Mouse (Mus musculus) neural tube, embryonic 14.5 days (tissue): ENCODE measurements around the gene Rars. TPM values are rescaled to one million over a fixed set of nuclear protein-coding genes. Genes with fewer than 3 reads are reported as not detected.
"Not testable (repeated sequence)": the region's sequence is repeated elsewhere in the genome, so short reads cannot be mapped to it uniquely, and the experiment has no call there.

Source experiments
- ATAC-seq: fragments of 200-750 bp; cut with Nextera tagmentation; 2 replicates; pipeline ENCODE4 v1.8.0; 2017; ENCODE audit warnings: low read depth, mild to moderate bottlenecking, moderate TSS enrichment, moderate library complexity
- H3K27ac ChIP-seq: fragments of 300-500 bp; sonication (generic); 2 replicates; pipeline ENCODE4 v1.5.1; 2014; ENCODE audit warnings: low read depth, mild to moderate bottlenecking, control low read depth, low read length, moderate library complexity, mixed read lengths
- H3K27me3 ChIP-seq: fragments of 300-500 bp; sonication (generic); 2 replicates; pipeline ENCODE4 v1.6.1; 2014; ENCODE audit warnings: low read length; ENCODE audit not compliant: control insufficient read depth, insufficient read depth
- H3K36me3 ChIP-seq: fragments of 300-500 bp; sonication (generic); 2 replicates; pipeline ENCODE4 v1.6.1; 2014; ENCODE audit warnings: low read length, mixed read lengths; ENCODE audit not compliant: control insufficient read depth, insufficient read depth
- H3K4me1 ChIP-seq: fragments of 300-500 bp; sonication (generic); 2 replicates; pipeline ENCODE4 v1.6.1; 2014; ENCODE audit warnings: low read length; ENCODE audit not compliant: control insufficient read depth, insufficient read depth
- H3K4me2 ChIP-seq: fragments of 300-500 bp; sonication (generic); 2 replicates; pipeline ENCODE4 v1.6.1; 2014; ENCODE audit warnings: mild to moderate bottlenecking, low read depth, low read length, control low read depth
- H3K4me3 ChIP-seq: fragments of 300-500 bp; sonication (generic); 2 replicates; pipeline ENCODE4 v1.5.1; 2014; ENCODE audit warnings: low read depth, low read length, control low read depth, mixed read lengths
- H3K9ac ChIP-seq: fragments of 300-500 bp; sonication (generic); replicated peaks from 2 replicates; pipeline ENCODE4 v1.6.1; 2014; ENCODE audit warnings: low read depth, mild to moderate bottlenecking, control low read depth, low read length, mixed read lengths
- H3K9me3 ChIP-seq: fragments of 300-500 bp; sonication (generic); 2 replicates; pipeline ENCODE4 v1.6.1; 2016; ENCODE audit warnings: low read length; ENCODE audit not compliant: control insufficient read depth
- WGBS: fragments of 180-500 bp; shearing (Covaris S2); extraction: QIAGEN DNeasy Blood & Tissue Kit; methylation state at CpG from one replicate; pipeline ENCODE4 v1.1.7; 2014; 5-methylcytosine and 5-hydroxymethylcytosine counted together
- polyA plus RNA-seq: library from polyadenylated mRNA; unstranded; fragments of >200 nt; fragmentation: Nextera tagmentation; extraction: Ambion mirVana; gene quantifications from 2 replicates; pipeline ENCODE4 v1.2.1, GENCODE M21; 2014

The Rars gene
- polyA plus RNA-seq, 1 experiment from 2014 or later: 74.4 TPM

DNA sequence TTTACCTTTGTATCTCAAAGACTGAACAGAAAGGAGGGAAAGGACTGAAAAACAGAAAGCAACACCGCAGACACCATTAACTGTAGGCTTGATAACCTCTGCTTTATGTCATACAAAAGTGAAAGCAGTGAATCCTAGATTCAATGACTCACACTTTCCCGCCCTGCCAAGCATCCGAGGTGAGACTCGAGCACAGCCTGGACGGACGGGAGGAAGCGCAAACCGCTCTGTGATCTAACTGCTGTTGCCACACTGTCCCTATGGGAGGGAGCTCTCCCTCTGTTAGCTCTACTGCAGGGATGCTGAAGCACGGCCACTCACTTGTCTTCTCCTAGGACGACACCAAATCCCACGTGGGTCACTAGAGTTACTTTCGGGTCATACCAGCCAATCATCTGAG, 18.0 kb downstream of the Rars start:
- 93% methylated on average over 12 of the region's 12 CpGs for WGBS
- no peaks in the 10 kb centered on the region for H3K9me3 ChIP-seq
- H3K4me1 ChIP-seq: no peaks in the 10 kb centered on the region
- ATAC-seq: no peak
- no peak overlapping the region for H3K27ac ChIP-seq
- no peaks in the 10 kb centered on the region for H3K27me3 ChIP-seq
- H3K4me3 ChIP-seq: no peak overlapping the region
- H3K9ac ChIP-seq: no peak overlapping the region
- peaks cover 70% of the 10 kb centered on the region for H3K36me3 ChIP-seq
- no peak overlapping the region for H3K4me2 ChIP-seq

DNA sequence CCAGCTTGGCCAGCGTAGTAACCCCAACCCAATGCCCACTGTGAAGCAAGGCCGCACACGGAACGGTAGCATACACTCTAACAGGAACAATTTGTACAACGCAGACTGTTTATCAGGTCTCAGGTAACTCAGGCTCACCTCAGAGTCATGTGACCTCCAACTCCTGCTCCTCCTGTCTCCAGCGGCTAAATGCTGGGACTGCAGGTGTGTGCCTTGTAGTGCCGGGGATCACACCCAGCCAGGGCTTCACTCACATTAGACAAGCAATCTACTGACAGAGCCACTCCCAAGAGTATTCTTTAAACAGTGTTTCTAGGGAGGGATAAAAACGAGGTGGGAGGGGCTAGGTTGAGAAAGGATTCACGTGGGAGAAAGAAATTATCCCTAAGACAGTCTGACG, 22.8 kb downstream of the Rars start:
- Histone ChIP-seq H3K27ac (no peak overlapping the region), H3K27me3 (no peaks in the 10 kb centered on the region), H3K4me1 (no peaks in the 10 kb centered on the region), H3K36me3 (peaks cover 52% of the 10 kb centered on the region), H3K9ac (no peak overlapping the region), H3K4me3 (no peak overlapping the region), H3K4me2 (no peak overlapping the region), H3K9me3 (no peaks in the 10 kb centered on the region)
- no peak for ATAC-seq
- WGBS: 87% methylated on average over 10 of the region's 10 CpGs

DNA sequence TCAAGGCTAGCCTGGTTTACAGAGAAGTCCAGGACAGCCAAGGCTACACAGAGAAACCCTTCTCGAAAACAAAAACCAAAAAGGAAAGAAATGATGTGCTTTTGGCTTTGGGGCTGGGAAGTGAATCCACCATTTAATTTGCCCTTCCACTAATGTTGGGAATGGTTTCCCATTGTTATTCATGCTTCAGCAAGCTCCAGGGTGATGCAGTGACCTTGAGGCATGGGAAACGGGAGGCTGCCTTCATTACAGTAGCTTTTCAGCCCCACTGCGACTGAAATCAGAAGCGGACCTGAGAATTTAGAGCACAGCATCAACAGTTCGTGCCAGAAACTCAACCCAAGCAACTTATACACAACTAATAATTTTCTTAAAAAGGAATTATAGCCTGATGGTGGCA, 33.0 kb downstream of the Rars start:
- H3K4me1 ChIP-seq: peaks cover 17% of the 10 kb centered on the region; the same call in 1 of the 2 replicates
- no peak overlapping the region for H3K4me2 ChIP-seq
- H3K9me3 ChIP-seq: no peaks in the 10 kb centered on the region
- no peak overlapping the region for H3K4me3 ChIP-seq
- H3K36me3 ChIP-seq: no peaks in the 10 kb centered on the region
- H3K9ac ChIP-seq: no peak overlapping the region
- ATAC-seq: no peak
- no peak overlapping the region for H3K27ac ChIP-seq
- no peaks in the 10 kb centered on the region for H3K27me3 ChIP-seq
- WGBS: 76% methylated on average over 5 of the region's 5 CpGs

DNA sequence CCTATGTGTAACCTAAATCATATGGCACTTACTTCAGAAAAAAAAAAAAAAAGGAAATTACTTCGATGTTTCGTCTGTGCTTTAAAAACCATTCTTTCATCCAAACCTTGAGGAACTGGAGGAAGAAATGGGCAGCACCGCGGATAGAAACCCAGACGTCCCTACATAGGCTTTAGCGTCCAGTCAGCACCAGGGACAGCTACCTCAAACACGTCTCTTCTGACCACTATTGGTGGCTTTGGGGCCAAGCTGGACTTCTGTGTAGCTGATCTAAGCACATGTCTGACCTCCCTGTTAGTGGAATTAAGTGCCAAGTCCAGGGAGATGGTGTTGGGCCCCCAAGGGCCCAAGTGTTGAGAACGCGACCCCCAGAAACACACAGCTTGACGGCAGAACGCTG, 35.4 kb downstream of the Rars start, which contains the start of gene Fbll1:
Gene Fbll1 (minus strand): TSS at position 11 of the 400 bp plus-strand sequence.
- H3K27me3 ChIP-seq: no peaks in the 10 kb centered on the region
- H3K36me3 ChIP-seq: no peaks in the 10 kb centered on the region
- peak within 1 kb of the TSS; percentile 82 for H3K9ac ChIP-seq
- WGBS: 8% methylated on average over 11 of the region's 11 CpGs
- H3K9me3 ChIP-seq: no peaks in the 10 kb centered on the region
- H3K27ac ChIP-seq: peak within 1 kb of the TSS; percentile 88
- no peak for ATAC-seq
- peak within 1 kb of the TSS; percentile 63 for H3K4me3 ChIP-seq
- peaks cover 17% of the 10 kb centered on the region; the same call in 1 of the 2 replicates for H3K4me1 ChIP-seq
- H3K4me2 ChIP-seq: peak within 1 kb of the TSS; percentile 70

DNA sequence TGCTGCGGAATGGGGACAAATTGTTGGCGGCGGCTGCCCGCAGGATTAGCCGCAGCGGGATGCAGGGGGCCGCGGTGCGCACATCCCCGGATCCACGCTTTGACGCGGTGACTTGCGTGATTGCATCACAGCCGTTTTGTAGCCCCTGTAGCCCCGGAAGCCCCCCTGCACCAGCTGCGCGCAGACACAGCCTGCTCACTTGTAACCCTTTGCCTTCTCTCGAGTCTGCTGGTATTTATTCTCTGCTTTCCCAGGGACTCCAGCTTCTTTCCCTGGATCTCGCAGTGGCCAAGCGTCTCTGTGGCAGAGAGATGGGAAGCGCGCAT, 35.8 kb downstream of the Rars start:
- Histone ChIP-seq H3K27ac (peak overlapping the region; percentile 88), H3K36me3 (no peaks in the 10 kb centered on the region), H3K4me1 (peaks cover 17% of the 10 kb centered on the region; the same call in 1 of the 2 replicates), H3K4me3 (peak overlapping the region; percentile 63), H3K27me3 (no peaks in the 10 kb centered on the region), H3K9me3 (no peaks in the 10 kb centered on the region), H3K9ac (peak overlapping the region; percentile 82), H3K4me2 (peak overlapping the region; percentile 70)
- under 1% methylated on average over 23 of the region's 23 CpGs for WGBS
- ATAC-seq: peak; percentile 97

DNA sequence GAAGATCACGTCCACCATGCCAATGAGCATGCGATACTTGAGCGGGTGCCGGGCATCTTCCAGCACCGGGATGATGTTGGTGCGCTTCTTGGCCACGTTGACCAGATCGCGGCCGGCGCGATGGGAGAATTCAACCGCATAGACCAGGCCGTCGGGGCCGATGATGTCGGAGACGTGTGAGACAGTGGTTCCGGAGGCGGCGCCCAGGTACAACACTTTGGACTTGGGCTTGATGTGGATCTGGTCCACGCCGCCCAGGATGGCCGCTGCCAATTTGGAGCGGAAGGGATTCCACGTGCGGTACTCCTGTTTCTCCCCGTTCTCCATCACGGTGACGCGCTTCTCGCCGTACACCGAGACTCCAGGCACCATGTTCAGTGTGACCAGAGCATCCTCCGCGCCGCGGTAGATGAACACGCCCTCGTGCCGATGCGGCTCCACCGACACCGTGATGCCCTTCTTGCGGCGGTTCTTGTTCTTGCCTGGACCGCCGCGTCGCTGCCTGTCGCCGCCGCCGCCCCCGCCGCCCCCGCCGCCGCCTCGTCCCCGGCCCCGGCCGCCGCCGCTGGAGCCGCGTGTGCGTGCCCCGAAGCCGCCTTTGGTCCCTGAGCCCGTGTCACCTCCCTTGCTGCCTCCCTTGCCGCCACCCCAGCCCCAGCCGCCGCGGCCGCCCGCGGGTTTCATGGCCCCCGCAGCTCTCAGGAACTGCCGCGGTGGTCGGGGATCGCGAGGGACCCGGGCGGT, 36.4 kb downstream of the Rars start:
- Histone ChIP-seq H3K9me3 (no peaks in the 10 kb centered on the region), H3K27me3 (no peaks in the 10 kb centered on the region), H3K9ac (peak overlapping the region; percentile 82), H3K36me3 (no peaks in the 10 kb centered on the region), H3K4me3 (peak overlapping the region; percentile 63), H3K27ac (peak overlapping the region; percentile 88), H3K4me2 (peak overlapping the region; percentile 70), H3K4me1 (peaks cover 17% of the 10 kb centered on the region; the same call in 1 of the 2 replicates)
- 3% methylated on average over 84 of the region's 86 CpGs for WGBS
- ATAC-seq: peak; percentile 71

DNA sequence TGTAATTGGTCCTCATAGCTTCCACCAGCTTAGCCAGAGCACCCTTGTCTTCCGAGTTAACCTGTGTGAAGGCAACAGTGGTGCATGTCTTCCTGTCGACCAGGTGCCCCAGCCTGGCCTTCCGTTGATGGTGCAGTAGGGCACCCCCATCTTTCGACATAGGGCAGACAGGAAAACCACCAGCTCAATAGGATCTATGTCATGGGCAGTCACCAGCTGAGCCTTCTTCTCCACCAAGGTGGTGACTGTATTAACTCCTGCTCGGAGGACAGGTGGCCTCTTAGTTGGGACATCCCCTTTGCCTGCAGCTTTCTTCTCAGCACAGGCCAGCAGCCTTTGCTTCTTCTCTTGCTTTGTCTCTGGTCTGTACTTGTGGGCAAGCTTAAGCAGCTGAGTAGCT, 41.5 kb downstream of the Rars start:
- H3K4me3 ChIP-seq, H3K36me3 ChIP-seq, H3K9me3 ChIP-seq, H3K9ac ChIP-seq, ATAC-seq, H3K27ac ChIP-seq, H3K4me2 ChIP-seq, H3K27me3 ChIP-seq: not testable (repeated sequence)
- 90% methylated on average over 5 of the region's 5 CpGs for WGBS
- H3K4me1 ChIP-seq: peaks cover 15% of the 10 kb centered on the region; the same call in 1 of the 2 replicates

DNA sequence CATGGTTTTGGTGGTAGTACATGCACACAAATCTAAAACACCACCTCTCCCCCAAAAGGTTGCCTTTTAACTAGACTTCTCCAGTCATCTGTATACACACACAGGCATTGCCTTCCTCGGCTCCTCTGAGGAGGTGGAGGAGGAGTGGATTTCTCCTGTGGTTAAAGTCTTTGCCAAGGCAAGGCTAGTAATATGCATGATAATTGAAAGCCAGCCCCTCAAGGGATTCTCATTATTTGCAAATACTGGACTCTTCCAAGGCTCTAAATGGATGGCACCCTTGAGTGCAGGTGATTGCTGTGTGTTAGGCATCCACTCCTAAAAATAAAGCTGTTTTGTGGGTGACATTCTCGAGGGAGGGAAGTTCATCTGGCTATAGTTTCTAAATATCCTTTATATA, 45.9 kb downstream of the Rars start:
- H3K36me3 ChIP-seq: peaks cover 28% of the 10 kb centered on the region
- WGBS: 57% methylated on average over 2 of the region's 2 CpGs
- no peaks in the 10 kb centered on the region for H3K4me1 ChIP-seq

DNA sequence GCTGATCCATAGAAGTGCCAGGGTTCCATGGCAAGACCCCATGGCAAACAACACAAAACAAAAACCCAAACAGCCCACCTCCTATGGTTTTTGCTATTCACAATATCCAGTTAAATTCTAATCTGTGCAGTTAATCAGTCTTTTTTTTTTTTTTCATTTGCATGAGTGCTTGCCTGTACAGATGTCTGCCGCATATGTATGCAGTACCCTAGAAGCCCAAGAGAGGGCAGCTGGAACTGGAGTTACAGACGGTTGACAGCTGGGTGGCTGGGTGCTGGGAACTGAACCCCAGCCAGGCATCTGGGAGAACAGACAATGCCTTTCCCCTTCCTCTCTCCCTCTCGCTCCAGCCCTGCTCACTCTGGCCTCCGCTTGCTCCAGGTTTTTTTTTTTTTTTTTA, 49.8 kb downstream of the Rars start:
- ATAC-seq: no peak
- no peak overlapping the region for H3K4me2 ChIP-seq
- peaks cover 41% of the 10 kb centered on the region for H3K36me3 ChIP-seq
- no peak overlapping the region for H3K4me3 ChIP-seq
- H3K9me3 ChIP-seq: no peaks in the 10 kb centered on the region
- no peak overlapping the region for H3K27ac ChIP-seq
- 100% methylated on average over 4 of the region's 4 CpGs for WGBS
- H3K4me1 ChIP-seq: no peaks in the 10 kb centered on the region
- no peak overlapping the region for H3K9ac ChIP-seq
- H3K27me3 ChIP-seq: no peaks in the 10 kb centered on the region

More for the DNA sequence above, 45.9 kb downstream of the Rars start:
- no peak overlapping the region for H3K4me3 ChIP-seq
- no peak overlapping the region for H3K9ac ChIP-seq
- H3K27ac ChIP-seq: no peak overlapping the region
- H3K27me3 ChIP-seq: no peaks in the 10 kb centered on the region
- H3K9me3 ChIP-seq: no peaks in the 10 kb centered on the region
- no peak for ATAC-seq
- no peak overlapping the region for H3K4me2 ChIP-seq
